Mouse (Mus musculus) small intestine, adult 2 months (tissue): ENCODE measurements around the gene Phf2. TPM values are rescaled to one million over a fixed set of nuclear protein-coding genes. Genes with fewer than 3 reads are reported as not detected.

Experiments used
- H3K27ac ChIP-seq: fragments of 200-500 bp; 2 replicates; pipeline ENCODE4 v1.5.1; 2012; ENCODE audit warnings: low read depth, low read length, control low read depth, inconsistent platforms; ENCODE audit not compliant: insufficient read depth
- H3K27me3 ChIP-seq: fragments of 200-500 bp; 2 replicates; pipeline ENCODE4 v1.6.1; 2012; ENCODE audit warnings: mild to moderate bottlenecking, moderate library complexity, low read length, inconsistent platforms; ENCODE audit not compliant: control insufficient read depth, insufficient read depth
- H3K36me3 ChIP-seq: fragments of 200-500 bp; 2 replicates; pipeline ENCODE4 v1.6.1; 2012; ENCODE audit warnings: mild to moderate bottlenecking, low read length, control low read depth, inconsistent platforms; ENCODE audit not compliant: control insufficient read depth, insufficient read depth
- H3K4me1 ChIP-seq: fragments of 200-500 bp; 2 replicates; pipeline ENCODE4 v1.6.1; 2012; ENCODE audit warnings: low read length, inconsistent platforms, mixed read lengths; ENCODE audit not compliant: control insufficient read depth, insufficient read depth, insufficient read length
- H3K4me3 ChIP-seq: fragments of 200-500 bp; 2 replicates; pipeline ENCODE4 v1.5.1; 2012; ENCODE audit warnings: low read depth, mild to moderate bottlenecking, control low read depth, inconsistent platforms, low read length, moderate library complexity
- CTCF ChIP-seq: fragments of 200-500 bp; IDR thresholded peaks from 2 replicates; pipeline ENCODE4 v1.5.1; 2012; ENCODE audit warnings: low read depth, mild to moderate bottlenecking, control low read depth, inconsistent platforms, low read length, moderate library complexity, mixed read lengths; ENCODE audit not compliant: insufficient replicate concordance, insufficient read length; ENCODE audit errors: extremely low read depth
- POLR2A ChIP-seq: fragments of 200-500 bp; IDR thresholded peaks from 2 replicates; pipeline ENCODE4 v1.6.1; 2012; ENCODE audit warnings: low read depth, mild to moderate bottlenecking, control low read depth, inconsistent platforms, low read length, moderate library complexity
- WGBS: fragments of 180-500 bp; shearing (Covaris S2); methylation state at CpG from one replicate; pipeline ENCODE4 v1.1.7; 2018; 5-methylcytosine and 5-hydroxymethylcytosine counted together
- polyA plus RNA-seq: library from polyadenylated mRNA; depleted of rRNA; stranded (reverse); fragments of >200 nt; gene quantifications from 2 replicates; pipeline ENCODE4 v1.2.3, GENCODE M21; 2012

The Phf2 gene
- polyA plus RNA-seq, 1 experiment: 11.0 TPM

DNA sequence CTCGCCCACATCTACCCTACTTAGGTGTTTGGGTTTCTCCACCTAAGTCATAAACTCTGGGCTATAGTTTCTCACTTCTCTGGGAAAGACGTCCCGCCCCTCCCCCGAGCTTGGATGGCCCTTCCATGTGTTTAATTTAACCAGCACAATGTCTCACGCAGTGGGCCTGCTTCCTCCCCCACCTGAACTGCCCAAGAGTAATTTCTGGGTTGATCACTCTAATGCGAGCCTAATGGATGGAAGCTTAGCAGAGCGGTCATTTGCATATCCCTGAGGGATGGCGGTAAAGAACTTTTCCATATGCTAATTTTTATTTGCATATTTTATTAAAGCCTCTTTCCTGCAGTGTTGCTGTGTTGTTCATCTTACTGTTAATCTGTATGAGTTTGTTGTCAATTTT lies 86.8 kb downstream of the Phf2 start:
- 79% methylated on average over 8 of the region's 8 CpGs for WGBS
- Histone ChIP-seq H3K27ac (no peak overlapping the region), H3K4me3 (no peak overlapping the region), H3K4me1 (peaks cover 4% of the 10 kb centered on the region; the same call in 1 of the 2 replicates), H3K36me3 (no peaks in the 10 kb centered on the region), H3K27me3 (no peaks in the 10 kb centered on the region)
- no peak for TF ChIP-seq CTCF
- no peak for TF ChIP-seq POLR2A

DNA sequence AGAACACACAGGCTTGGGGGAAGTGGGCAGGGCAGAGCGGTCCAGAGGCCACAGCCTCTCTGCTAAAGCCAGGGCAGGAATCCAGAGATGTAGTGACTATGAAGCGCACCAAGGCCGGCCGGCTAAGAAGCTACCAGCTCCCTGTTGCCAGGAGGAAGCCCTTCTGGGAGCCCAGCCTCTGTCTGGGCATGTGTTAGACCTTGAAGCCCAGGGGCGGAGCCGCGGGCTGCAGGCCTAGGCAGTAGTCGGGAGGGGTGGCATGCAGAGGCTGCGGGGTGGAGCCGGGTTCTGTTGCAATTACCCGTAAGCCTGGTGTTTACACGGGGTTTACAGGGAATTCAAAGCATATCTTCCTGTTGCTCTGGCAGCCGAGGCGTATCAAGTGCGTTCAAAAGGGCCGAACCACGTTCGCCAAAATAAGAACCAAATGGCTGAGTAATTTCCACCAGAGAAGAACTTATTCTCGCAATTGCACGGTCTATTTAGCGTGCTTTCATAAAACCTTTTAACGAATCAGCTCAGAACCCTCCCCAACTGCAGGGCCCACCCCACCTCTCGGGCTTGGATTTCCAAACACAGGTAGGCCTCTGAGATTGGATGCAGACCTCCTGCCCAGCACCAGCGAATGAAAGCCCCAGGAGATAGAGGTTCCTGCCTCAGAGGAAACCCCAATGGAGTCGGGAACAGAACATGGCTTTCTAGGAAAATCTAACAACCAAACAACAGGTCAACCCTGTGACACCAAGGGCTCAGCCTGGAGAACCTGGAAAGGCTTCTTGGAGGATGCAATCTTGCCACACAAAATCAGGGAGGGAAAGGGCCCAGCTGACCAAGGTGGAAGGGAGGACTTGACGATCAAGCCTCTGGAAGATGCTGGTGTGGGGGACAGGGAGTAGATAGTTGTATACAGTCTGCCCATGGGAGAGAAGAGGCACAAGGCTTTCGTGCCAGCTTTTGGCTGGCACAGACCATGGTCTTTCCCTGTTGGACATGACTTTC lies 87.9 kb downstream of the Phf2 start:
- no peak overlapping the region for H3K4me3 ChIP-seq
- H3K27me3 ChIP-seq: no peaks in the 10 kb centered on the region
- no peaks in the 10 kb centered on the region for H3K36me3 ChIP-seq
- 23% methylated on average over 27 of the region's 27 CpGs for WGBS
- H3K27ac ChIP-seq: no peak overlapping the region
- H3K4me1 ChIP-seq: peaks cover 4% of the 10 kb centered on the region; the same call in 1 of the 2 replicates
- TF ChIP-seq CTCF: no peak
- no peak for TF ChIP-seq POLR2A

DNA sequence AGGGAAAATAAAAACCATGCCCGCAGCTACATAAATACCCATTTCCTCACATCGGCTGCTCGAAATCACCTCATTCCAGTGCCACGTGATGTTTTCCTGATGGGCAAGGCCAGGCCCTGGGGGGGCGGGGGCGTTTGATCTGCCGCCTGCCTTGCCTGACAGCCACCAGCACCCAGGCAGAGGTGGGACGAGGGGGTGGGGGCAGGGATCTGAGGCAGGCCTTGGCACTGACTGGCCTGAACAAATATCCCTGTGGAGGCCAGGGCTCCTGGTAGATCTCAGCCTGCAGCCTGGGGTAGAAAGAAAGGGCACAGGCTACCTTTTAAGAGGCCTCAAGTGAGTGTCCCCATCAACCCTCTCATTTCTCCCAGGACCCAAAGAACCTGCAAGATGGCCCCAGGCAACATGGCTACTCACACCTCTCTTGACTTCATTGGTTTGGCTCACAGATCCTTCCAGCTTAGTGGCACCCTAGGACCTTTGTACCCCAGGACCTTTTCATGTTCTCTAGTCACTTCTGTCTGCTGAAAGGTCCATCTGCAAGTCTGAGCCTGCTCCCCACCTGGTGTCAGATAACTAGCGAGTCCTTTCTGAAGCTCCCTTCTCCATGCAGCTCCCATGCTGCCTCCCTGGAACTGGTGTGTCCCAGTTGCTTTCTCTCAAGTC lies 90.4 kb downstream of the Phf2 start:
- TF ChIP-seq CTCF (no peak), POLR2A (no peak)
- Histone ChIP-seq H3K27ac (no peak overlapping the region), H3K4me1 (peaks cover 4% of the 10 kb centered on the region; the same call in 1 of the 2 replicates), H3K4me3 (no peak overlapping the region), H3K36me3 (no peaks in the 10 kb centered on the region), H3K27me3 (no peaks in the 10 kb centered on the region)
- WGBS: 72% methylated on average over 9 of the region's 9 CpGs

DNA sequence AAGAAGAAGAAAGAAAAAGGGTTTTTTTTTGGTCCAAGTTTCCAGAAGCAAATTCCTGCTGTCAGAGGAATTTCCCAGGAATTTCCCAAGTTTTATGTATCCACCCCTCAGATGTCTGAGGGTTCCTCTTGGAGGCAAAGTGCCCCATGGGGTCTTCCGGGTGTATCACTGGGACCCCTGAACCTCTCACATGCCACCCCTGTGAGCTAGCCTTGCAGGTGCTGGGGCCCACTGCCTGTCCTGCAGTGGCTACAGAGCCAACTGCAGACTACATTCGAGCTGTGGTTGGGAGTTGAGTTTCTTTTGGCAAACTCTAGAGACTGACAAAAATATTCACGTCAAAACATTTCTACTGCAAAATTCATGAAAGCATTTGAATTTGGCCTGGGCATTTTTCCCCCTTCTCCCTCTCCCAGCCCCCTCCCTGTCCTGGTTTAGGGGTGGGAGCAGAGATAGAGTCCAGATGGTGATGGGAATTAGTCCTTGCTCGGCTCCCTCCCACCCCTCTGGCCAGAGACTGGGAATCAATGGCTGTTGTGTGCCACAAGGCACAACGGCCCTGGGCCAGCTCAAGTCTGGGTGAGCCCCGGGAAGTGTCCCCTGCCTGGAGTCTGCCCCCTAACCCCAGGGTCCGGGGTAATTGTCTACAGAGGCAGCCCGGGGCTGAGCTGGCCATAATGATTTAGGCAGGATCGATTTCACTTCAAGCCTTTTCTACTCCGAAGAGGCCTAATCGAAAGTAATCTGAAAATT lies 91.2 kb downstream of the Phf2 start:
- no peak for TF ChIP-seq POLR2A
- no peak for TF ChIP-seq CTCF
- peaks cover 4% of the 10 kb centered on the region; the same call in 1 of the 2 replicates for H3K4me1 ChIP-seq
- H3K27ac ChIP-seq: no peak overlapping the region
- H3K27me3 ChIP-seq: no peaks in the 10 kb centered on the region
- H3K36me3 ChIP-seq: no peaks in the 10 kb centered on the region
- 61% methylated on average over 11 of the region's 11 CpGs for WGBS
- no peak overlapping the region for H3K4me3 ChIP-seq

DNA sequence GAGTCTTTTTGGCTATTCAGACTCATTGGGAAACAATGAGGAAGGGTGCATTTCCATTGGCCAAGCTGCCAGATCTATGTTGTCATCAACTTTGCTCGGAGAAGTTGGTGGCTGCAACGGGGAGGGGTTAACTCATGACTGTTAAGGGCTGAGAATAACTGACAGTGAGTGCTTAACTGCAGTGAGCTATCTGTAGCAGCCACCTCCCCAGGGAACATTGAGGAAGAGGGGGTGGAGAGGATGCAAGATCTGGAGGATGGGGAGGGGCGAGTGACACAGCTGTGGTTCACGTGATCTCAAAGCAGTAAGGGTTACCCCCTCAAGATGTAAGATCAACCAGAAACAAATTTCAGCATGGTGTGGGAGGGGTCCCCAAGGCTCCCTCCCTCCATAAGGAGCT lies 92.8 kb downstream of the Phf2 start:
- WGBS: 57% methylated on average over 4 of the region's 4 CpGs
- Histone ChIP-seq H3K36me3 (no peaks in the 10 kb centered on the region), H3K27me3 (no peaks in the 10 kb centered on the region), H3K27ac (no peak overlapping the region), H3K4me3 (no peak overlapping the region), H3K4me1 (peaks cover 2% of the 10 kb centered on the region; the same call in 1 of the 2 replicates)
- TF ChIP-seq CTCF: no peak
- no peak for TF ChIP-seq POLR2A

DNA sequence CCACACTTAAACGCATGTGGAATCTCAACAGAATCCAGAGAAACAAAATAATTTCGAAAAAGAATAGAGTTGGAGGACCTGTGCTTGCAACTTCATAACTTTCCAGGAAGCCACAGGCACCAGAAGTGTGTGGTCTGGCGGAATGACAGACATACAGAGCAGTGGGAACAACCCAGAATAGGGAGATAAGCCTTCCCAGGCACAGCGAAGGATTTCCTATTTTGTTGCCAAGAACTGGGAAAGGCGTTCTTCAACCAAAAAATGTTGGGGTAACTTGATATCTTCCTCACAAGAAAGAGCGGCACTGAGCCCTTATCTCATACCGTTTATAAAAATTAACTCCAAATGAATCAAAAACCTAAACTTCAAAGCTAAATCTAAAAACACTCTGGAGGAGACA lies 96.4 kb downstream of the Phf2 start:
- no peak overlapping the region for H3K4me3 ChIP-seq
- TF ChIP-seq CTCF: no peak
- TF ChIP-seq POLR2A: no peak
- no peak overlapping the region for H3K27ac ChIP-seq
- WGBS: 58% methylated on average over 7 of the region's 7 CpGs
- no peaks in the 10 kb centered on the region for H3K4me1 ChIP-seq
- no peaks in the 10 kb centered on the region for H3K27me3 ChIP-seq
- no peaks in the 10 kb centered on the region for H3K36me3 ChIP-seq

DNA sequence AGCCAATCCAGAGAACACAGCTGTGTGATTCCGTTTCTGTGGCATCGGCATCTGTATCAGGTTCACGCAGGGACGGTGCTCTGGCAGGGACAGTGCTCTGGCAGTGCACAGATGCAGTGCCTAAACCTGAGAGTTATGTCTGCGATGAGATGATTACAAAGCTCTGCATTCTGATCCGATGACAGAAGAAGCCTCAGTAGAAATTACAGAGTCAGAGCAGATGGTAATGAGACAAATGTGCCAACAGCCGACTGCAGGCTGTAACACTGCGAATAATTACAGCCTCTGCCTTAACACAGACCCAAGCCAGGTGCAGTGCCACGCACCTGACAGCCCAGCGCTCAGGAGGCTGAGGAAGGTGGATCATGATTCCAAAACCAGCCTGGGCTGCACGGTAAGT lies 102.8 kb downstream of the Phf2 start:
- Histone ChIP-seq H3K4me1 (no peaks in the 10 kb centered on the region), H3K27ac (no peak overlapping the region), H3K27me3 (no peaks in the 10 kb centered on the region), H3K4me3 (no peak overlapping the region), H3K36me3 (no peaks in the 10 kb centered on the region)
- 77% methylated on average over 11 of the region's 11 CpGs for WGBS
- TF ChIP-seq CTCF (no peak), POLR2A (no peak)
